Comparison of ENCODE assay signal across 11 mouse cellular contexts in genomic region chr3:122430780-122431497, GRCm38 (mm10).
DNase-seq lines count a peak whose midpoint lies in the region; ATAC-seq and TF ChIP-seq lines count a peak whose summit lies in the region.
"Had no signal": no experiment of that assay in that cellular context is flagged by ENCODE, and none has a peak within 500 bp of the region (broad histone marks: within the 10 kb centered on the region; RNA-seq: fewer than 3 reads in every experiment).

No protein-coding gene starts in this region.

- H3K36me3 ChIP-seq in hindbrain, postnatal 0 days (ENCODE audit: insufficient read depth, low read length): no peaks in the 10 kb centered on the region
- no peaks in the 10 kb centered on the region for H3K36me3 ChIP-seq in hindbrain, embryonic 16.5 days (ENCODE audit: control insufficient read depth, insufficient read depth, low read length)
- H3K36me3 ChIP-seq in heart, embryonic 13.5 days: no peaks in the 10 kb centered on the region
- H3K36me3 ChIP-seq in limb, embryonic 14.5 days (ENCODE audit: control insufficient read depth, insufficient read depth, low read length): no peaks in the 10 kb centered on the region
- H3K36me3 ChIP-seq: neural tube, embryonic 13.5 days had no signal

- no peak for TF ChIP-seq POLR2A in limb, embryonic 14.5 days (IDR thresholded peaks at IDR 0.05; ENCODE audit: borderline replicate concordance, extremely low read depth, insufficient read depth, insufficient read length)

- H3K27me3 ChIP-seq in hindbrain, postnatal 0 days (ENCODE audit: insufficient read depth, low read length): no peaks in the 10 kb centered on the region
- H3K27me3 ChIP-seq in hindbrain, embryonic 16.5 days (replicated peaks; ENCODE audit: control insufficient read depth, insufficient read depth, low read length): no peaks in the 10 kb centered on the region
- H3K27me3 ChIP-seq in heart, embryonic 13.5 days (replicated peaks): peaks cover 12% of the 10 kb centered on the region; the same call in 1 of the 2 replicates
- H3K27me3 ChIP-seq in limb, embryonic 14.5 days (ENCODE audit: control insufficient read depth, insufficient read depth, low read length): no peaks in the 10 kb centered on the region
- H3K27me3 ChIP-seq: CH12.LX; neural tube, embryonic 13.5 days had no signal

- no peak overlapping the region for H3K9ac ChIP-seq in hindbrain, postnatal 0 days (replicated peaks; ENCODE audit: low read length)
- H3K9ac ChIP-seq in hindbrain, embryonic 16.5 days (ENCODE audit: low read depth, low read length): no peak overlapping the region
- H3K9ac ChIP-seq in heart, embryonic 13.5 days: no peak overlapping the region
- no peak overlapping the region for H3K9ac ChIP-seq in limb, embryonic 14.5 days (ENCODE audit: low read depth, low read length, severe bottlenecking)
- H3K9ac ChIP-seq: neural tube, embryonic 13.5 days had no signal

- no peak overlapping the region for H3K27ac ChIP-seq in hindbrain, postnatal 0 days
- H3K27ac ChIP-seq in hindbrain, embryonic 16.5 days (ENCODE audit: low read depth, low read length): no peak overlapping the region
- no peak overlapping the region; the same call in 1 of the 2 replicates for H3K27ac ChIP-seq in heart, embryonic 13.5 days (replicated peaks)
- no peak overlapping the region for H3K27ac ChIP-seq in limb, embryonic 14.5 days (replicated peaks; ENCODE audit: low read depth, low read length)
- H3K27ac ChIP-seq: neural tube, embryonic 13.5 days had no signal

- H3K9me3 ChIP-seq in hindbrain, postnatal 0 days (ENCODE audit: low read length): no peaks in the 10 kb centered on the region
- no peaks in the 10 kb centered on the region for H3K9me3 ChIP-seq in hindbrain, embryonic 16.5 days (ENCODE audit: control insufficient read depth, low read length)
- H3K9me3 ChIP-seq in heart, embryonic 13.5 days: no peaks in the 10 kb centered on the region
- H3K9me3 ChIP-seq in limb, embryonic 14.5 days (ENCODE audit: control insufficient read depth, low read length): no peaks in the 10 kb centered on the region
- H3K9me3 ChIP-seq: neural tube, embryonic 13.5 days had no signal

- TF ChIP-seq CTCF in hindbrain, postnatal 0 days (IDR thresholded peaks at IDR 0.05; ENCODE audit: low read depth): no peak

- no peaks in the 10 kb centered on the region; the same call in 1 of the 2 replicates for H3K4me1 ChIP-seq in hindbrain, postnatal 0 days (ENCODE audit: insufficient read depth, low read length)
- no peaks in the 10 kb centered on the region for H3K4me1 ChIP-seq in hindbrain, embryonic 16.5 days (ENCODE audit: control insufficient read depth, insufficient read depth, low read depth, low read length)
- peaks cover 51% of the 10 kb centered on the region for H3K4me1 ChIP-seq in heart, embryonic 13.5 days
- H3K4me1 ChIP-seq in limb, embryonic 14.5 days (ENCODE audit: control insufficient read depth, insufficient read depth, low read length): peaks cover 8% of the 10 kb centered on the region; the same call in 1 of the 2 replicates

- WGBS in hindbrain, postnatal 0 days: 59% methylated on average over 7 of the region's 7 CpGs
- 80% methylated on average over 7 of the region's 7 CpGs for WGBS in hindbrain, embryonic 16.5 days
- WGBS in heart, embryonic 13.5 days: 54% methylated on average over 7 of the region's 7 CpGs
- WGBS in limb, embryonic 14.5 days: 60% methylated on average over 7 of the region's 7 CpGs

- DNase-seq in hindbrain, postnatal 0 days (ENCODE audit: low spot score): peak; percentile 20
- peak; percentile 39 for DNase-seq in Muller cell, postnatal 12 days (ENCODE audit: inconsistent ontology term)
- peak; percentile 44 for DNase-seq in limb, embryonic 14.5 days (ENCODE audit: low spot score)
- no peak for DNase-seq in frontal cortex, postnatal 25 days (ENCODE audit: low spot score in 2 of 2)
- no peak for DNase-seq in neural tube, embryonic 10.5 days (ENCODE audit: extremely low spot score, low spot score)
- DNase-seq: gastrocnemius, postnatal 36 days had no signal

- H3K4me3 ChIP-seq in hindbrain, postnatal 0 days (ENCODE audit: low read length): no peak overlapping the region
- H3K4me3 ChIP-seq in hindbrain, embryonic 16.5 days (ENCODE audit: low read length): no peak overlapping the region
- H3K4me3 ChIP-seq in heart, embryonic 13.5 days: no peak overlapping the region
- H3K4me3 ChIP-seq in limb, embryonic 14.5 days (replicated peaks; ENCODE audit: low read length): no peak overlapping the region
- H3K4me3 ChIP-seq: neural tube, embryonic 13.5 days had no signal

- ATAC-seq in hindbrain, postnatal 0 days: 0 out of 2 replicates have a peak, but pooled peaks have one; percentile 13
- no peak for ATAC-seq in hindbrain, embryonic 16.5 days
- ATAC-seq in heart, embryonic 13.5 days (ENCODE audit: extremely low read depth, insufficient number of reproducible peaks, low FRiP score, low TSS enrichment): 0 out of 2 replicates have a peak, but pooled peaks have one; percentile 19
- ATAC-seq in limb, embryonic 14.5 days (ENCODE audit: low FRiP score, low read depth): peak; percentile 66; the same call in 1 of the 2 replicates
- ATAC-seq in cerebellum, adult (ENCODE audit: insufficient number of reproducible peaks, low FRiP score, low TSS enrichment): no peak

- no peak overlapping the region for H3K4me2 ChIP-seq in hindbrain, postnatal 0 days (ENCODE audit: low read depth, low read length)
- H3K4me2 ChIP-seq in hindbrain, embryonic 16.5 days (ENCODE audit: low read length): no peak overlapping the region
- H3K4me2 ChIP-seq in heart, embryonic 13.5 days: no peak overlapping the region
- H3K4me2 ChIP-seq in limb, embryonic 14.5 days (replicated peaks; ENCODE audit: low read depth, low read length, severe bottlenecking): no peak overlapping the region
- H3K4me2 ChIP-seq: neural tube, embryonic 13.5 days had no signal

Comparison
In these comparisons a context has a peak if more than half of its experiments do, and no peak if none do; other contexts are left out.
1. ATAC-seq: peak in hindbrain, postnatal 0 days (single experiment), heart, embryonic 13.5 days (single experiment) and limb, embryonic 14.5 days (single experiment); none in hindbrain, embryonic 16.5 days (single experiment) and cerebellum, adult (single experiment).
2. DNase-seq: peak in hindbrain, postnatal 0 days (single experiment), Muller cell, postnatal 12 days (single experiment) and limb, embryonic 14.5 days (single experiment); none in frontal cortex, postnatal 25 days (0 of 2) and neural tube, embryonic 10.5 days (single experiment).